Mouse (Mus musculus) limb, embryonic 15.5 days (tissue): ENCODE results near the gene Sys1. TPM values are rescaled to one million over a fixed set of nuclear protein-coding genes. Genes with fewer than 3 reads are reported as not detected.

Experiments used
- ATAC-seq: fragments of 200-750 bp; cut with Nextera tagmentation; 2 replicates; pipeline ENCODE4 v1.8.0; 2017; ENCODE audit warnings: low read depth, moderate TSS enrichment; ENCODE audit not compliant: insufficient number of reproducible peaks, low FRiP score, low TSS enrichment
- H3K27ac ChIP-seq: fragments of 300-500 bp; sonication (generic); 2 replicates; pipeline ENCODE4 v1.5.1; 2015; ENCODE audit warnings: moderate library complexity, mild to moderate bottlenecking, inconsistent platforms
- H3K27me3 ChIP-seq: fragments of 300-500 bp; sonication (generic); 2 replicates; pipeline ENCODE4 v1.6.1; 2015; ENCODE audit warnings: inconsistent platforms
- H3K36me3 ChIP-seq: fragments of 300-500 bp; sonication (generic); 2 replicates; pipeline ENCODE4 v1.6.1; 2015; ENCODE audit warnings: inconsistent platforms
- H3K4me1 ChIP-seq: fragments of 300-500 bp; sonication (generic); 2 replicates; pipeline ENCODE4 v1.6.1; 2015; ENCODE audit warnings: inconsistent platforms
- H3K4me2 ChIP-seq: fragments of 300-500 bp; sonication (generic); 2 replicates; pipeline ENCODE4 v1.6.1; 2015; ENCODE audit warnings: mild to moderate bottlenecking, inconsistent platforms
- H3K4me3 ChIP-seq: fragments of 300-500 bp; sonication (generic); 2 replicates; pipeline ENCODE4 v1.5.1; 2015; ENCODE audit warnings: mild to moderate bottlenecking, inconsistent platforms
- H3K9ac ChIP-seq: fragments of 300-500 bp; sonication (generic); 2 replicates; pipeline ENCODE4 v1.6.1; 2015; ENCODE audit warnings: inconsistent platforms
- H3K9me3 ChIP-seq: fragments of 300-500 bp; sonication (generic); 2 replicates; pipeline ENCODE4 v1.6.1; 2016; ENCODE audit warnings: inconsistent platforms
- WGBS: fragments of 180-500 bp; shearing (Covaris S2); methylation state at CpG from one replicate; pipeline ENCODE4 v1.1.7; 2015; 5-methylcytosine and 5-hydroxymethylcytosine counted together
- polyA plus RNA-seq: library from polyadenylated mRNA; unstranded; fragments of >200 nt; fragmentation: Nextera tagmentation; extraction: Ambion mirVana; gene quantifications from 2 replicates; pipeline ENCODE4 v1.2.1, GENCODE M21; 2015

The Sys1 gene
- polyA plus RNA-seq, 1 experiment from 2014 or later = 61.2 TPM

DNA sequence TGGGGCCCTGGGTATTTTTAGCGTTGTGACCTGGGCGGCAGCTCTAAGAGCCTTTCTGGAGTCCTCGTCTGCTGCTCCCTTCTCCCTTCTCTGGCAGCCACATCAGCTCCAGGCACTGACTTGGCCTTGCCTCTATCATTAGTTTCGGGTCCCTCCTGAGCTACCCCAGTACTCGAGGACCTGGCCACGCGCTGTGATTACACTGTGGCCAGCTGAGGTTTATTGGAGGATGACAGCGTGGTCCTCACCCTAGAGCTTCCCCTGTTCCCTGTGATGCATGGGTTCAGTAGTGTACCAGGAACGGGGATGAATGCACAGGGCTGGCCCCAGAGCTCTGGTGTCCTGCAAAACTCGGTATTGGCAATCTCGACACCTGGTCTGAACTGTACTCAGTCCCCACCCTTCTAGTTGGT lies 30.4 kb downstream of the Sys1 start:
- Histone ChIP-seq H3K4me2 (peak overlapping the region; percentile 100), H3K9ac (peak overlapping the region; percentile 62), H3K36me3 (0 out of 2 replicates have a peak, but pooled peaks cover 8% of the 10 kb centered on the region), H3K9me3 (no peaks in the 10 kb centered on the region), H3K27me3 (peaks cover 36% of the 10 kb centered on the region), H3K4me3 (peak overlapping the region; percentile 67), H3K4me1 (peaks cover 17% of the 10 kb centered on the region), H3K27ac (no peak overlapping the region)
- WGBS = 11% methylated on average over 11 of the region's 11 CpGs
- no peak for ATAC-seq

- Histone ChIP-seq H3K9me3 (no peaks in the 10 kb centered on the region), H3K36me3 (0 out of 2 replicates have a peak, but pooled peaks cover 8% of the 10 kb centered on the region), H3K27ac (no peak overlapping the region), H3K27me3 (peaks cover 36% of the 10 kb centered on the region), H3K4me2 (no peak overlapping the region), H3K4me1 (peaks cover 17% of the 10 kb centered on the region), H3K9ac (no peak overlapping the region), H3K4me3 (no peak overlapping the region)
- ATAC-seq = no peak
- WGBS = 60% methylated on average over 9 of the region's 9 CpGs
Observed at GRCm38 (mm10) chr2:164487812-164488211, 31.0 kb downstream of the Sys1 start.

DNA sequence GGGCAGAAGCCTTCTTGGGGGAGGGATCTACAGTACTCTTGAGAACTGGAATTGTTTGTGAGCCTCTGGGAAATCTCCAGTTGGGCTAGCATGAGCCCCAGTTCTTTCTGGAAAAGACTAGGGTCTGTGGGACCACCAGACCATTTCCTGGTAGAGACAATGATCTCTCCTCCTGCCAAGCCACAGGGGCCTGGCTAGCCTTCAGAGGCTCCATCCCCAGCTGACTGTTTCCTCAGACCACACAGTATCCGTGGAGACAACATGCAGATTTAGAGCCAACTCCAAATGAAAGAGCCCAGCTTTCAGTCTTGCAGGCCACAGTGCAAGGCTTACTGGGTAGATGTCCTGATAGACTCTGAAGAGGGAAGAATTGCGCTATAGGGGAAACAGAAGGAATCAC lies 37.4 kb downstream of the Sys1 start:
- H3K9ac ChIP-seq = no peak overlapping the region

GRCm38 (mm10) chr2:164496331-164496730 lies 39.6 kb downstream of the Sys1 start:
- Histone ChIP-seq H3K4me3 (no peak overlapping the region), H3K27me3 (no peaks in the 10 kb centered on the region), H3K27ac (no peak overlapping the region), H3K4me1 (peaks cover 8% of the 10 kb centered on the region), H3K9me3 (no peaks in the 10 kb centered on the region), H3K9ac (no peak overlapping the region), H3K36me3 (peaks cover 21% of the 10 kb centered on the region), H3K4me2 (no peak overlapping the region)
- no peak for ATAC-seq
- WGBS = 55% methylated on average over 1 of the region's 1 CpGs

More for the DNA sequence above, 37.4 kb downstream of the Sys1 start:
- H3K4me2 ChIP-seq = no peak overlapping the region
- H3K36me3 ChIP-seq = peaks cover 9% of the 10 kb centered on the region; the same call in 1 of the 2 replicates
- no peak overlapping the region for H3K27ac ChIP-seq
- no peak overlapping the region for H3K4me3 ChIP-seq
- WGBS = 52% methylated on average over 2 of the region's 2 CpGs
- no peak for ATAC-seq
- peaks cover 8% of the 10 kb centered on the region for H3K4me1 ChIP-seq
- no peaks in the 10 kb centered on the region for H3K27me3 ChIP-seq
- H3K9me3 ChIP-seq = no peaks in the 10 kb centered on the region

DNA sequence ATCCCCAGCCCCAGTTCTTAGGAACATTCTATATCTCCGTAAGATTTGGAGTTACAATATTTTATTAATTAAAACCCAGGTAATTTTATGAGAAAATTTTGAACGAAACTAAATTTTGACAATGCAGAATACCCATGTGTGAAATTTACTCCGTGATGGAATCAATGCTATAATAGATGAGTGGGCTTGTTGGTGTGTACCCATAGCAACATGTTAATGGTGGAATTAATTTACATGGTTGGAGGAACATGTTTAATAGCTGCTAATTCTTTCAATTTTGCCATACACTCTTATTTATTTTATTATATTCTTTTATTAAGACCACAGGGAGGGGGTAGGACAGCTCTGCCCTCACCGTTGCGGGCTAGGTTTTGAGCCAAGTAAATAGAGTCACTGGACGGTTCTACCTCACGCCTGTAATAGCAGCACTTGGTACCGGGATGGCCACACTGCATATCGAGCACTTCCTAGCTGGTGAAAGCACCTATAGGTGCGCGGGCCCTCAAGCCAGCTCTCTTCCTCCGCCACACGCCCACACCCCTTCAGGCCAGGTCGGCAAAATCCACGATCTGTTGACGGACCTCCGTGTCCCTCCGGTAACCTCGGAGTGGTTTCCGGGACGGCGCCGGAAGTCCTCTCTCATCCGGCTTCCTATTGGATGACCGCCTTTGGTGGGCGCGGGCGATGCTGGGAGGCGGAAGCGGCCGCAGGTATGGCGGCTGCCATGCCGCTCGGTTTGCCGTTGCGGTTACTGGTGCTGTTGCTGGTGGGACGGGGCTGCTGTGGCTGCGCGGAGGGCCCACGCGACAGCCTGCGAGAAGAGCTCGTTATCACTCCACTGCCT lies 40.3 kb downstream of the Sys1 start, which contains the start of gene Pigt:
Pigt (plus strand) TSS at position 674 of the 844 bp plus-strand sequence.
- peak within 1 kb of the TSS; percentile 84 for H3K4me3 ChIP-seq
- 5% methylated on average over 43 of the region's 43 CpGs for WGBS
- H3K4me2 ChIP-seq = peak within 1 kb of the TSS; percentile 92
- peak; percentile 87 for ATAC-seq
- no peaks in the 10 kb centered on the region for H3K9me3 ChIP-seq
- H3K4me1 ChIP-seq = peaks cover 8% of the 10 kb centered on the region
- peak within 1 kb of the TSS; percentile 55 for H3K9ac ChIP-seq
- H3K27me3 ChIP-seq = no peaks in the 10 kb centered on the region
- peaks cover 27% of the 10 kb centered on the region for H3K36me3 ChIP-seq
- H3K27ac ChIP-seq = peak within 1 kb of the TSS; percentile 47; the same call in 1 of the 2 replicates

DNA sequence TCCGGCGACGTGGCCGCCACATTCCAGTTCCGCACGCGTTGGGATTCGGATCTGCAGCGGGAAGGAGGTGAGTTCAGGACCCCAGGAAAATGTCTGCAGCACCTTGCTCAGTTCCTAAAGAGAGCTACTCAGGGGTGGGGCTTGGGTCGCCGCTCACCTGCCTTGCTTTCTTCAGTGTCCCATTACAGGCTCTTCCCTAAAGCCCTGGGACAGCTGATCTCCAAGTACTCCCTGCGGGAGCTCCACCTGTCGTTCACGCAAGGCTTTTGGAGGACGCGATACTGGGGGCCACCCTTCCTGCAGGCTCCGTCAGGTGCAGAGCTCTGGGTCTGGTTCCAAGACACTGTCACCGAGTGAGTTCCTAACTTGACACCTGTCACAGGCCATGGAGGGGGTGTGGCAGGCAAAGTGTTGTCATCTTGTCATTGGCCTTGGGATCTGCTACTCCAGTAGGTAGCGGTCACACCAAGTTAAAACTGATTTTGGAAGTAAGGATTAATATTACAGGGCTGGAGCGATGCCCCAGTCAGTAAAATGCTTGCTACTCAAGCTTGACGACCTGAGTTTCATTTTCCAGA lies 41.0 kb downstream of the Sys1 start:
- Histone ChIP-seq H3K9me3 (no peaks in the 10 kb centered on the region), H3K4me3 (peak overlapping the region; percentile 84), H3K36me3 (peaks cover 33% of the 10 kb centered on the region), H3K4me2 (peak overlapping the region; percentile 92), H3K27ac (peak overlapping the region; percentile 47; the same call in 1 of the 2 replicates), H3K4me1 (peaks cover 8% of the 10 kb centered on the region), H3K9ac (peak overlapping the region; percentile 55), H3K27me3 (no peaks in the 10 kb centered on the region)
- ATAC-seq = no peak
- WGBS = 4% methylated on average over 21 of the region's 21 CpGs

DNA sequence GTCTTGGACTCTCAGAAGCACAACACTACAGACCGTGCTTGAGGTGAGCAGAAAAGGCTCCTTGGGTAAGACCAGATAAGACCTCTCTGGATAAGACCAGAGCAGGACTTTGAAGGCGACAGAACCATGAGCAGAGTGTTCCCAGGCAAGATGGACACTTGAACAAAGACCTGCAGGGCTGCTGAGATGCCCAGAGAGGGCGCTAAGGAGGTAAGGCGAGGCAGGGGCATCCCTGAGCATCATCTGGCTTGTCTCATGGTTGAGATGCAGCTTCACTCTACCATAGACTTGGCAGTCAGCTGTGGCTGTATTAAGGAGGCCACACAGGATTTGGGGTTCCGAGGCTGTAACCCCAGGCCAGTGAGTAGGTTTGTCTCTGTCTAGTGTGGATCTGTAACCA lies 42.6 kb downstream of the Sys1 start:
- Histone ChIP-seq H3K9ac (no peak overlapping the region), H3K4me3 (no peak overlapping the region)
- 80% methylated on average over 5 of the region's 5 CpGs for WGBS

GRCm38 (mm10) chr2:164500511-164500910 lies 43.7 kb downstream of the Sys1 start:
- Histone ChIP-seq H3K9ac (no peak overlapping the region), H3K4me2 (no peak overlapping the region), H3K36me3 (peaks cover 61% of the 10 kb centered on the region), H3K4me3 (no peak overlapping the region), H3K4me1 (peaks cover 8% of the 10 kb centered on the region), H3K27me3 (no peaks in the 10 kb centered on the region), H3K27ac (no peak overlapping the region), H3K9me3 (no peaks in the 10 kb centered on the region)
- no peak for ATAC-seq
- 89% methylated on average over 7 of the region's 7 CpGs for WGBS

More for the DNA sequence above, 42.6 kb downstream of the Sys1 start:
- no peaks in the 10 kb centered on the region for H3K9me3 ChIP-seq
- ATAC-seq = no peak
- peaks cover 8% of the 10 kb centered on the region for H3K4me1 ChIP-seq
- no peak overlapping the region for H3K27ac ChIP-seq
- peaks cover 49% of the 10 kb centered on the region for H3K36me3 ChIP-seq
- H3K4me2 ChIP-seq = no peak overlapping the region
- H3K27me3 ChIP-seq = no peaks in the 10 kb centered on the region

- no peak overlapping the region for H3K4me3 ChIP-seq
- no peak for ATAC-seq
- WGBS = 97% methylated on average over 3 of the region's 3 CpGs
- no peaks in the 10 kb centered on the region for H3K27me3 ChIP-seq
- no peak overlapping the region for H3K9ac ChIP-seq
- peaks cover 72% of the 10 kb centered on the region for H3K36me3 ChIP-seq
- no peak overlapping the region for H3K27ac ChIP-seq
- no peaks in the 10 kb centered on the region for H3K9me3 ChIP-seq
- no peak overlapping the region for H3K4me2 ChIP-seq
- no peaks in the 10 kb centered on the region for H3K4me1 ChIP-seq
Observed at GRCm38 (mm10) chr2:164504919-164505318, 48.2 kb downstream of the Sys1 start.

DNA sequence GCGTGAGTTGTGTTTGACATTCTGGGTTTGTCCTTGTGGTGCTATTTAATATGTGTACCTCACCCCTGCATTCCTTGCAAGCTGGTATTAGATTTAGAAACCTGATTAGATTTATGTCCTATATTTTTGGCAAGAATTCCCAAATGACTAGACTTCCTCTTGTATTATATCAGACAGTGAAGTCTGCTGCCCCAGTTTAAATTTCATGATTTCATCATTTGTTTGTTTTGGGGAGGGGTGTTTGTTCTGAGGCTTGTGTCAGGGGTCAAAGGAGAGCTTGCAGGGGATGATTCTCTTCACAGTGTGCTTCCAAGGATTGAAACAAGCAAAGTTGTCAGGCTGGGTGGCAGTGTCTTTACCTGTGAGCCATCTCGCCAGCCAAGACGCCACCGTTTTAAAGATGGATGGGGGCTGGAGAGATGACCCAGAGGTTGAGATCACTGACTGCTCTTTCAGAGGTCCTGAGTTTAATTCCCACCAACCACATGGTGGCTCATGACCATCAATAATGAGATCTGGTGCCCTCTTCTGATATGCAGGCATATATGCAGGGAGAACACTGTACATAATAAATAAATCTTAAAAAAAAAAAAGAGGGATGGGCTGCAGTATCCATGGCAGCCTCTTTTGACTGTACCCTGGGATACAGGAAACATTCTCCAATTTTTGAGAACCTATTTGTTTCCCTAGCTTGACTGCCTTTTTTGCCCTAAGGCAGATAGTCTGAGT lies 49.0 kb downstream of the Sys1 start:
- H3K4me1 ChIP-seq = no peaks in the 10 kb centered on the region
- no peak overlapping the region for H3K27ac ChIP-seq
- H3K9ac ChIP-seq = no peak overlapping the region
- no peak overlapping the region for H3K4me3 ChIP-seq
- H3K27me3 ChIP-seq = no peaks in the 10 kb centered on the region
- ATAC-seq = no peak
- H3K9me3 ChIP-seq = no peaks in the 10 kb centered on the region
- no peak overlapping the region for H3K4me2 ChIP-seq
- WGBS = 96% methylated on average over 4 of the region's 4 CpGs
- H3K36me3 ChIP-seq = peaks cover 63% of the 10 kb centered on the region

DNA sequence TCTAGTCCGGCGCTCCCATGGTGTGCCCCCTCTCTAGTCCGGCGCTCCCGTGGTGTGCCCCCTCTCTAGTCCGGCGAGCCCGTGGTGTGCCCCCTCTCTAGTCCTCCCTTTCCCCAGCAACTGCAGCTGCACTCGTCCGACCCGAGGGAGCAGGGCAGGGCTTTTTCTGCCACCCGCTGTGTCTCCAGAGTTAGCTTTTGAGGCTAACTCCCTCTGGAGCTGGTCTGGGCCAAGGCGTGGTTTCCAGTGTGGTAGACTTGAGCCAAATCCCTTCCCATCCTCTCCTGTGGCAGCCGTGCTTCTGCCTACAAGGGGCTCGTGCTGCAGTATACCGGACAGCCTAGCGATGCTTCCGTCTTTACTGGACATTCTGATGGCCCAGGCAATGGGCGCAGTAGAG lies 51.0 kb downstream of the Sys1 start:
- no peak for ATAC-seq
- H3K9me3 ChIP-seq = no peaks in the 10 kb centered on the region
- WGBS = 83% methylated on average over 19 of the region's 19 CpGs
- no peaks in the 10 kb centered on the region for H3K27me3 ChIP-seq
- H3K27ac ChIP-seq = no peak overlapping the region
- H3K4me3 ChIP-seq = no peak overlapping the region
- H3K4me2 ChIP-seq = no peak overlapping the region
- H3K36me3 ChIP-seq = peaks cover 45% of the 10 kb centered on the region
- no peak overlapping the region for H3K9ac ChIP-seq
- no peaks in the 10 kb centered on the region for H3K4me1 ChIP-seq
